Mouse (Mus musculus): ENCODE measurements around the gene Gm49340. TPM values are rescaled to one million over a fixed set of nuclear protein-coding genes. Genes with fewer than 3 reads are reported as not detected.

The Gm49340 gene
- total RNA-seq (2014; rRNA removed) (not detected in 2 replicates), polyA plus RNA-seq (2015; fragmentation: Nextera tagmentation; extraction: Ambion mirVana) (not detected in 2 replicates)

DNA sequence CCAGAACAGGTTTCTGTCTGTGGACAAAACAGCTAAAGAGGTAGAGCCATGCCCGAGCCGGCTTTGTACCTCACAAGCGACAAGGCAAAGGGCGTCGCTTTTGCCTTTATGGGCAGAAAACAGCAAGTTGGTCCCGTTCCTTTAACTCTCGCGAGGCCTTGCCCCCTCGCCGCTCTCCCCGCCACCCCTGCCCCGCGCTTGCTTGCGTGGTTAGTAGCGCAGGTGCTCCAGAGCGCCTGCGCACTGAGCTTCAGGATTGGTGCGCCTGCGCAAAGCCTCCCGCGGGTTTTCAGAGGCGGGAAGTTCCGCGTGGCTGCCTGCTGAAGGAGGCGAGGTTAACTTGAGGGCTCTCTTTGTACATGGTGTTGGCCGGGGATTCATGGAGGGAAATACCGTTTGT lies at the start of gene Gm49340, which contains the start of the genes Aspa and Spata22:
Gm49340 (plus strand) TSS at position 300 of the 400 bp plus-strand sequence.
Aspa (minus strand) TSS at position 155 of the 400 bp plus-strand sequence.
Spata22 (plus strand) TSS at position 300 of the 400 bp plus-strand sequence.
- DNase-seq (ENCODE audit: low spot score) (no peak), ATAC-seq (ENCODE audit: low FRiP score) (no peak)
- H3K4me1 ChIP-seq (ENCODE audit: insufficient read depth, low read length), result no peaks in the 10 kb centered on the region
- H3K9ac ChIP-seq (replicated peaks; ENCODE audit: low read length, poor library complexity, severe bottlenecking), result no peak within 1 kb of the TSS
- WGBS, result 86% methylated on average over 27 of the region's 27 CpGs
- H3K27ac ChIP-seq (ENCODE audit: low read depth, low read length), result no peak within 1 kb of the TSS
- no peaks in the 10 kb centered on the region for H3K27me3 ChIP-seq (ENCODE audit: insufficient read depth, low read length)
- H3K36me3 ChIP-seq (ENCODE audit: insufficient read depth, low read length), result no peaks in the 10 kb centered on the region
- H3K4me3 ChIP-seq (ENCODE audit: low read depth, low read length), result no peak within 1 kb of the TSS
- no peak for TF ChIP-seq CTCF (IDR thresholded peaks at IDR 0.05)
- H3K9me3 ChIP-seq (ENCODE audit: low read length), result no peaks in the 10 kb centered on the region
- H3K4me2 ChIP-seq (ENCODE audit: low read depth, low read length, poor library complexity, severe bottlenecking), result no peak within 1 kb of the TSS

DNA sequence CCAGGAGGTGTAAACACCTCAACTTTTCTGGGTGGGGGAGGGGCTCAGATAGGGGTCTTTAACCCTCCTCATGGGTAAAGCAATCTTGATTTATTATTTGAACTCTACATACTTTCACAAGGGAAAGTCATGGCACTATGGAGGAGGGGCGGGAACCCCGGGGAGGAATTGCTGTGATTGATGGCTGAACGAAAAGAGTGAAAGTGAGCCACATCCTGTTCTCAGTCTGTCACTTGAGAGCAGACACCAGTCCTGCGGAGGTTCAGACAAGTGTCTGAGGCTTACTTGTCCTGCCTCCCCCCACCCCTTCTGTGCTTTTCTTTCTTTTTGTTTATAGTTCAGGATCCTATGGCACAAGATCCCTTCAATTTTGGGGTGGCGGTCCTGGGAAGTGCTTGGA lies 48.8 kb upstream of the Gm49340 start:
- Histone ChIP-seq H3K27me3 (ENCODE audit: insufficient read depth, low read length) (no peaks in the 10 kb centered on the region), H3K4me2 (ENCODE audit: low read depth, low read length, poor library complexity, severe bottlenecking) (peak overlapping the region; percentile 50), H3K36me3 (ENCODE audit: insufficient read depth, low read length) (no peaks in the 10 kb centered on the region), H3K4me3 (ENCODE audit: low read depth, low read length) (no peak overlapping the region), H3K9ac (replicated peaks; ENCODE audit: low read length, poor library complexity, severe bottlenecking) (no peak overlapping the region), H3K9me3 (ENCODE audit: low read length) (no peaks in the 10 kb centered on the region), H3K4me1 (ENCODE audit: insufficient read depth, low read length) (no peaks in the 10 kb centered on the region), H3K27ac (ENCODE audit: low read depth, low read length) (no peak overlapping the region)
- ATAC-seq (ENCODE audit: low FRiP score) (no peak), DNase-seq (ENCODE audit: low spot score) (no peak)
- WGBS, result 75% methylated on average over 5 of the region's 5 CpGs
- TF ChIP-seq CTCF (IDR thresholded peaks at IDR 0.05), result no peak

DNA sequence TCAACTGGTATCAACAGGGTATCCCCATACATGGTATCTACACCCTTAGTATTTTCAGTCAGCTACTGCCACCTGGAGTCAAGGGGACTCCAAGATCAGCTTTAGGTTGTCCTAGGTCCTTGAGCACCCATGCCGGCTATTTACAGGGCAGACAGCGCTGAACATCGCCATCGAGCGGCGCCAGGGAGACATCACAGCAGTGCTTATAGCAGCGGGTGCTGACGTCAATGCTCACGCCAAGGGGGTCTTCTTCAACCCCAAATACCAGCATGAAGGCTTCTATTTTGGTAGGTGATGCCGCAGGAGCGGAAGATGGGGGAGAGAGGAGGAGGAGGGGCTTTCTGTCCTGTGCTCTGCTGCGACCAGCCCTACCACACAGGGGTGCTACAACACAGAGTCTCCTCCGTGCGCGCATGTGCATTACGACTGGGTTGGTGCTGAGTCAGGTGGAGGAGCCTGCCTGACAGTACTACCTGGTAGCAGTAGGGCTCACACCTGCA lies 48.0 kb upstream of the Gm49340 start:
- DNase-seq (ENCODE audit: low spot score) (peak; percentile 91), ATAC-seq (ENCODE audit: low FRiP score) (peak; percentile 94)
- H3K4me1 ChIP-seq (ENCODE audit: insufficient read depth, low read length), result no peaks in the 10 kb centered on the region
- H3K27ac ChIP-seq (ENCODE audit: low read depth, low read length), result peak overlapping the region; percentile 47
- peak overlapping the region; percentile 36; the same call in 1 of the 2 replicates for H3K9ac ChIP-seq (replicated peaks; ENCODE audit: low read length, poor library complexity, severe bottlenecking)
- WGBS, result under 1% methylated on average over 16 of the region's 16 CpGs
- peak; percentile 74 for TF ChIP-seq CTCF (IDR thresholded peaks at IDR 0.05)
- no peaks in the 10 kb centered on the region for H3K27me3 ChIP-seq (ENCODE audit: insufficient read depth, low read length)
- H3K4me3 ChIP-seq (ENCODE audit: low read depth, low read length), result peak overlapping the region; percentile 35
- H3K4me2 ChIP-seq (ENCODE audit: low read depth, low read length, poor library complexity, severe bottlenecking), result peak overlapping the region; percentile 50
- no peaks in the 10 kb centered on the region for H3K36me3 ChIP-seq (ENCODE audit: insufficient read depth, low read length)
- no peaks in the 10 kb centered on the region for H3K9me3 ChIP-seq (ENCODE audit: low read length)

DNA sequence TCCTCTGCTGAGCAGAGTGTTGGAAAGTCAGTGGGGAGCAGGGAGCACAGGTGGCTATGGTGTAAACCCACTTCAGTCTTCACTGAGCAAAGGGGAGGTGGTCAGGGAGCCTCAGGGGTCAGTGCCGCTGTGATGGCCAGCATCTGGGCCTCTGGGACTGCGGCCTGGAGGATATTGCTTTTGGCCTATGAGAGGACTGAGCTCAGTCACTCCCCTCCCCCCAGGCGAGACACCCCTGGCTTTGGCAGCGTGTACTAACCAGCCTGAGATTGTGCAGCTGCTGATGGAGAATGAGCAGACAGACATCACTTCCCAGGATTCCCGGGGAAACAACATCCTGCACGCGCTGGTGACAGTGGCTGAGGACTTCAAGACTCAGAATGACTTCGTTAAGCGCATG lies 46.2 kb upstream of the Gm49340 start:
- no peaks in the 10 kb centered on the region for H3K27me3 ChIP-seq (ENCODE audit: insufficient read depth, low read length)
- 82% methylated on average over 9 of the region's 9 CpGs for WGBS
- H3K4me2 ChIP-seq (ENCODE audit: low read depth, low read length, poor library complexity, severe bottlenecking), result no peak overlapping the region
- no peak overlapping the region for H3K9ac ChIP-seq (replicated peaks; ENCODE audit: low read length, poor library complexity, severe bottlenecking)
- no peak overlapping the region for H3K27ac ChIP-seq (ENCODE audit: low read depth, low read length)
- H3K9me3 ChIP-seq (ENCODE audit: low read length), result no peaks in the 10 kb centered on the region
- DNase-seq (ENCODE audit: low spot score) (no peak), ATAC-seq (ENCODE audit: low FRiP score) (no peak)
- H3K4me1 ChIP-seq (ENCODE audit: insufficient read depth, low read length), result no peaks in the 10 kb centered on the region
- no peak overlapping the region for H3K4me3 ChIP-seq (ENCODE audit: low read depth, low read length)
- TF ChIP-seq CTCF (IDR thresholded peaks at IDR 0.05), result no peak
- H3K36me3 ChIP-seq (ENCODE audit: insufficient read depth, low read length), result no peaks in the 10 kb centered on the region

DNA sequence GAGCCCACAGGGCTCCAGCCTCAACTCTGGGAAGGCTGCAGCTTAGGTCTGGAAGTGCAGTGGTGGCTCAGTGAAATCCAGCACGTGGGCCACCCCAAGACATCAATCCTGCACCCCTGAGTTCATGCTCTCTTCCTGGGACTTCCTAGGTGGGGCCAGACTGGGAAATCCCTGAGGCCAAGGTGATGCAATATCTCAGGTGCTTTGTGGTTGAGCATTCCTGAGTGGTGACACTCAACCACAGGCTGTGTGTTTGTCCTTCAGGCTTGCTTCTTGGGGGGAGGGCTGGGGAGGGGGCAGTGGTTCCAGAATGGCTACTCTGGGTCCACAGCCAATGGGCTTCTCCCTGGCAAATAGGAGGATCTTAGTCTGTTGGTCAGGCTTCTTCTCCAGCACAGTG lies 45.6 kb upstream of the Gm49340 start:
- Histone ChIP-seq H3K36me3 (ENCODE audit: insufficient read depth, low read length) (no peaks in the 10 kb centered on the region), H3K9me3 (ENCODE audit: low read length) (no peaks in the 10 kb centered on the region), H3K27ac (ENCODE audit: low read depth, low read length) (no peak overlapping the region), H3K4me3 (ENCODE audit: low read depth, low read length) (no peak overlapping the region), H3K9ac (replicated peaks; ENCODE audit: low read length, poor library complexity, severe bottlenecking) (no peak overlapping the region), H3K4me2 (ENCODE audit: low read depth, low read length, poor library complexity, severe bottlenecking) (no peak overlapping the region), H3K27me3 (ENCODE audit: insufficient read depth, low read length) (no peaks in the 10 kb centered on the region), H3K4me1 (ENCODE audit: insufficient read depth, low read length) (no peaks in the 10 kb centered on the region)
- 53% methylated on average over 1 of the region's 1 CpGs for WGBS
- ATAC-seq (ENCODE audit: low FRiP score) (no peak), DNase-seq (ENCODE audit: low spot score) (no peak)
- TF ChIP-seq CTCF (IDR thresholded peaks at IDR 0.05), result no peak

DNA sequence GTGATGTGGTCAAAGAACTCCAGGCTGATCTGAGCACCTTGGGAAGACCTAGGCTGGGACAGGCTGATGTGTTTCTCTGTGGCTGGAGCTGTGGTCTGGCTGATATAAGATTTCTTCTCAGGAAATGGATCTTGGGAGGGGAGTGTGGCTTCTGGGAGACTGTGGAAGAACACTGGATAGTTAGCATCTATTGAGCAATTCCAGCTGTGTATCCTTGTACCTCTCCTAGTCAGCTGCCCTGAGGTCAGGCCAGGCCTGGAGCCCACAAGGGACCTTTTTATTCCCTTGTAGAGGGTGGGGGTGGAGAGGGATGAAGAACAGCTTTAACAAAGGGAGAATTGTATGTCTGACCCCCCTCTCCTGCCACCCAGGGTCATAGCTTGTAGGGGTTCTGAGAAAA lies 45.2 kb upstream of the Gm49340 start:
- Histone ChIP-seq H3K9me3 (ENCODE audit: low read length) (no peaks in the 10 kb centered on the region), H3K4me2 (ENCODE audit: low read depth, low read length, poor library complexity, severe bottlenecking) (no peak overlapping the region), H3K9ac (replicated peaks; ENCODE audit: low read length, poor library complexity, severe bottlenecking) (no peak overlapping the region), H3K36me3 (ENCODE audit: insufficient read depth, low read length) (no peaks in the 10 kb centered on the region), H3K27ac (ENCODE audit: low read depth, low read length) (no peak overlapping the region), H3K27me3 (ENCODE audit: insufficient read depth, low read length) (no peaks in the 10 kb centered on the region), H3K4me1 (ENCODE audit: insufficient read depth, low read length) (no peaks in the 10 kb centered on the region), H3K4me3 (ENCODE audit: low read depth, low read length) (no peak overlapping the region)
- DNase-seq (ENCODE audit: low spot score), result no peak
- no peak for ATAC-seq (ENCODE audit: low FRiP score)
- TF ChIP-seq CTCF (IDR thresholded peaks at IDR 0.05), result no peak

Measured in midbrain, postnatal 0 days (tissue).